Mouse (Mus musculus) testis, adult 2 months (tissue): Measurements from ENCODE around the gene Sh3rf1. TPM values are rescaled to one million over a fixed set of nuclear protein-coding genes. Genes with fewer than 3 reads are reported as not detected.

Experiments
- H3K27ac ChIP-seq: fragments of 200-500 bp; 2 replicates; pipeline ENCODE4 v1.5.1; 2012; ENCODE audit warnings: low read depth, low read length; ENCODE audit not compliant: control insufficient read depth, insufficient read depth
- H3K27me3 ChIP-seq: fragments of 200-500 bp; 2 replicates; pipeline ENCODE4 v1.6.1; 2012; ENCODE audit warnings: mild to moderate bottlenecking, low read length, moderate library complexity; ENCODE audit not compliant: control insufficient read depth, insufficient read depth
- H3K36me3 ChIP-seq: fragments of 200-500 bp; 2 replicates; pipeline ENCODE4 v1.6.1; 2012; ENCODE audit warnings: mild to moderate bottlenecking, low read length; ENCODE audit not compliant: control insufficient read depth, insufficient read depth
- H3K4me1 ChIP-seq: fragments of 200-500 bp; 2 replicates; pipeline ENCODE4 v1.6.1; 2012; ENCODE audit warnings: low read length; ENCODE audit not compliant: control insufficient read depth, insufficient read depth
- H3K4me3 ChIP-seq: fragments of 200-500 bp; 2 replicates; pipeline ENCODE4 v1.5.1; 2012; ENCODE audit warnings: low read depth, mild to moderate bottlenecking, low read length, moderate library complexity, mixed read lengths; ENCODE audit not compliant: control insufficient read depth
- CTCF ChIP-seq: fragments of 200-500 bp; IDR thresholded peaks from 2 replicates; pipeline ENCODE4 v1.5.1; 2012; ENCODE audit warnings: low read depth, mild to moderate bottlenecking, inconsistent platforms, low read length, moderate library complexity; ENCODE audit not compliant: control insufficient read depth, insufficient read depth, insufficient replicate concordance
- POLR2A ChIP-seq: fragments of 200-500 bp; IDR thresholded peaks from 2 replicates; pipeline ENCODE4 v1.6.1; 2012; ENCODE audit warnings: low read depth, mild to moderate bottlenecking, inconsistent platforms, low read length, moderate library complexity; ENCODE audit not compliant: control insufficient read depth
- polyA plus RNA-seq: library from polyadenylated mRNA; depleted of rRNA; stranded (reverse); fragments of >200 nt; gene quantifications from 2 replicates; pipeline ENCODE4 v1.2.3, GENCODE M21; 2012

Sh3rf1 gene
- polyA plus RNA-seq, 1 experiment: 2.2 TPM

- Histone ChIP-seq H3K4me3 (no peak overlapping the region), H3K27me3 (no peaks in the 10 kb centered on the region), H3K36me3 (no peaks in the 10 kb centered on the region), H3K27ac (no peak overlapping the region), H3K4me1 (no peaks in the 10 kb centered on the region)
- TF ChIP-seq POLR2A: no peak
- TF ChIP-seq CTCF: no peak
Measured at GRCm38 (mm10) chr8:61419521-61419920, 195.8 kb downstream of the Sh3rf1 start.

GRCm38 (mm10) chr8:61420166-61420565, 196.5 kb downstream of the Sh3rf1 start:
- H3K4me3 ChIP-seq: no peak overlapping the region
- no peaks in the 10 kb centered on the region for H3K36me3 ChIP-seq
- TF ChIP-seq POLR2A (no peak), CTCF (no peak)
- no peak overlapping the region for H3K27ac ChIP-seq
- H3K4me1 ChIP-seq: no peaks in the 10 kb centered on the region
- no peaks in the 10 kb centered on the region for H3K27me3 ChIP-seq

- Histone ChIP-seq H3K27me3 (no peaks in the 10 kb centered on the region), H3K4me3 (no peak overlapping the region), H3K27ac (no peak overlapping the region), H3K4me1 (no peaks in the 10 kb centered on the region), H3K36me3 (no peaks in the 10 kb centered on the region)
- no peak for TF ChIP-seq CTCF
- TF ChIP-seq POLR2A: no peak
Measured at GRCm38 (mm10) chr8:61421606-61422005, 197.9 kb downstream of the Sh3rf1 start.

GRCm38 (mm10) chr8:61425125-61425524, 201.5 kb downstream of the Sh3rf1 start:
- no peak for TF ChIP-seq POLR2A
- no peak for TF ChIP-seq CTCF
- Histone ChIP-seq H3K4me3 (no peak overlapping the region), H3K4me1 (no peaks in the 10 kb centered on the region), H3K27ac (no peak overlapping the region), H3K27me3 (no peaks in the 10 kb centered on the region), H3K36me3 (no peaks in the 10 kb centered on the region)

GRCm38 (mm10) chr8:61426072-61426471, 202.4 kb downstream of the Sh3rf1 start:
- no peak overlapping the region for H3K4me3 ChIP-seq
- H3K36me3 ChIP-seq: no peaks in the 10 kb centered on the region
- no peaks in the 10 kb centered on the region for H3K4me1 ChIP-seq
- H3K27me3 ChIP-seq: no peaks in the 10 kb centered on the region
- no peak overlapping the region for H3K27ac ChIP-seq
- TF ChIP-seq CTCF: no peak
- no peak for TF ChIP-seq POLR2A

- Histone ChIP-seq H3K4me1 (no peaks in the 10 kb centered on the region), H3K4me3 (no peak overlapping the region), H3K36me3 (no peaks in the 10 kb centered on the region), H3K27ac (no peak overlapping the region), H3K27me3 (no peaks in the 10 kb centered on the region)
- TF ChIP-seq POLR2A: no peak
- no peak for TF ChIP-seq CTCF
Measured at GRCm38 (mm10) chr8:61426671-61427070, 203.0 kb downstream of the Sh3rf1 start.

- H3K4me3 ChIP-seq: peak overlapping the region; percentile 63; the same call in 1 of the 2 replicates
- TF ChIP-seq POLR2A (no peak), CTCF (no peak)
- H3K27ac ChIP-seq: no peak overlapping the region
- no peaks in the 10 kb centered on the region for H3K27me3 ChIP-seq
- no peaks in the 10 kb centered on the region for H3K4me1 ChIP-seq
- no peaks in the 10 kb centered on the region for H3K36me3 ChIP-seq
Measured at GRCm38 (mm10) chr8:61427916-61428681, 204.4 kb downstream of the Sh3rf1 start.
